Mouse (Mus musculus) left cerebral cortex, adult 9 months (tissue): ENCODE data around the gene 4930449I24Rik.
"Not testable (repeated sequence)": the region's sequence is repeated elsewhere in the genome, so short reads cannot be mapped to it uniquely, and the experiment has no call there.

ENCODE experiments used
- DNase-seq, 2 experiments: peaks; one replicate each; pipeline ENCODE4 v3.0.0; 2022; ENCODE audit warnings: low spot score in 2 of 2

4930449I24Rik gene

GRCm38 (mm10) chr5:146502099-146502498, at the start of gene 4930449I24Rik:
Gene 4930449I24Rik (plus strand): TSS chr5:146502399.
- DNase-seq = not testable (repeated sequence)

- DNase-seq = peak; percentile 22 to 59
Observed at GRCm38 (mm10) chr5:146453556-146453955, 48.6 kb upstream of the 4930449I24Rik start.

- DNase-seq = no peak
Observed at GRCm38 (mm10) chr5:146461612-146462011, 40.6 kb upstream of the 4930449I24Rik start.

GRCm38 (mm10) chr5:146466663-146467062, 35.5 kb upstream of the 4930449I24Rik start:
- no peak for DNase-seq

GRCm38 (mm10) chr5:146468311-146468710, 33.9 kb upstream of the 4930449I24Rik start:
- no peak for DNase-seq

GRCm38 (mm10) chr5:146470821-146471220, 31.4 kb upstream of the 4930449I24Rik start:
- DNase-seq = no peak

- DNase-seq = no peak
Observed at GRCm38 (mm10) chr5:146471311-146471710, 30.9 kb upstream of the 4930449I24Rik start.

- DNase-seq = no peak
Observed at GRCm38 (mm10) chr5:146471821-146472220, 30.4 kb upstream of the 4930449I24Rik start.

GRCm38 (mm10) chr5:146479564-146479963, 22.6 kb upstream of the 4930449I24Rik start:
- peak in 1 of 2 experiments; percentile 47 for DNase-seq

GRCm38 (mm10) chr5:146481665-146482064, 20.5 kb upstream of the 4930449I24Rik start, which contains the start of gene Gm6408:
Gene Gm6408 (plus strand): TSS chr5:146481965.
- DNase-seq = not testable (repeated sequence)

GRCm38 (mm10) chr5:146488959-146489358, 13.2 kb upstream of the 4930449I24Rik start:
- DNase-seq = peak in 1 of 2 experiments; percentile 41

GRCm38 (mm10) chr5:146491063-146491462, 11.1 kb upstream of the 4930449I24Rik start, which contains the start of gene Gm6370:
Gene Gm6370 (plus strand): TSS chr5:146491363.
- not testable (repeated sequence) for DNase-seq

GRCm38 (mm10) chr5:146513823-146514222, 11.6 kb downstream of the 4930449I24Rik start, which contains the start of gene Gm3402:
Gene Gm3402 (plus strand): TSS chr5:146514123.
- not testable (repeated sequence) for DNase-seq

- DNase-seq = not testable (repeated sequence)
Observed at GRCm38 (mm10) chr5:146525501-146525900, 23.3 kb downstream of the 4930449I24Rik start, which contains the start of gene Gm3404. Gene Gm3404 (plus strand): TSS chr5:146525801.

GRCm38 (mm10) chr5:146537347-146537746, 35.1 kb downstream of the 4930449I24Rik start, which contains the start of gene Gm3409:
Gene Gm3409 (plus strand): TSS chr5:146537647.
- not testable (repeated sequence) for DNase-seq
